Mouse (Mus musculus) natural killer cell, adult 2 months (primary cell): Measurements from ENCODE around the gene Ppp1r14b.

Experiments
- DNase-seq, 2 experiments: peaks; one replicate each; pipeline ENCODE4 v3.0.0; 2022; ENCODE audit warnings: low spot score in 2 of 2

The Ppp1r14b gene

DNA sequence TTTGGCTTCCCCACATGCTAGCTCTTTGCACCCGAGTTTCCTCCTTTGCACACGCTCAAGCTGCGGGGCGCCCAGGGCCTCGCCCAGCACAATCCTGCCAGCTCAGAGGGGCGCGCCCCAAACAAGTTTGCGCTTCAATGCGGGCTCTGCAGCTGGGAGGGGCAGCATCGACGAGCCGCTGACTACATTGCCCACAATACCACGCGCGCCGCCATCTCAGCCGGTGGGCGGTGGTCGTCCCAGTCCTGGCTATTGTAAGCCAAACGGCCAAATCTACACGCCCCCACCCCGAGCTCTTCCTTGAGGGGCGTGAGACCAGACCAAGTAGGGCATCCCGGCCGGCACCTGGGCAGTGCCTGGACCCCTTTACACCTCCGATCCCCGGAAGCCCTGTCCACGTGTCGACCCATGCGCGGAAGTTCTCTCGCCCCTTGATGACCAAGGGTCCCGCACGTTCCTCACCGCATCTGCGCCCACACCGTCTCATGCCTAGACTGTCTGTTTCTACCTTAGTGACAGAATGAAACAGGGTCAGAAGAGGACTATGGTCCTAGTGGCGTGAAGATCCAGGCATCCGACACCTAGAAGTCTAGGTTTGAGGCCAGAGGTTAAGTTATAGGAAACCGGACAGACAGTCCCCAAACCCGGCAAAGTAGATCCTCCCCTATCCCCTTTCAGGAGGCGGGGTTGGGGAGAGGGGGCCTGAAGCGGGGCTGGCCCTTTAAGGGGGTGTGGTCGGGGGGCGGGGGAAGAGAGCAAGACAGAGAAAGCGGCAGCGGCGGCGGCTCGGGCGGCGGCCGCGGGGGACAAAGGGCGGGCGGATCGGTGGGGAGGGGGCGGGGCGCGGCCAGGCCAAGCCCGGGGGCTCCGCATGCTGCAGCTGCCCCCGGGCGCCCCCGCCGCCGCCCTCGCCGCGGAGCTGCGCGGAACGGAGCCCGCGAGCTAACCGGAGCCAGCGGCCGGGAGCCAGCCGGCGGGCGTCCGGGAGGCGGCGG, at the start of gene Ppp1r14b:
TSS of gene Ppp1r14b (plus strand) at position 758 of the 995 bp plus-strand sequence.
- peak; percentile 55 to 75 for DNase-seq

GRCm38 (mm10) chr19:6925307-6925573, 49.5 kb upstream of the Ppp1r14b start, which contains the start of gene Catsperz:
Catsperz (minus strand) TSS chr19:6925380.
- DNase-seq, result no peak

- no peak for DNase-seq
These were observed 49.0 kb upstream of the Ppp1r14b start for GRCm38 (mm10) chr19:6925611-6926329.

DNA sequence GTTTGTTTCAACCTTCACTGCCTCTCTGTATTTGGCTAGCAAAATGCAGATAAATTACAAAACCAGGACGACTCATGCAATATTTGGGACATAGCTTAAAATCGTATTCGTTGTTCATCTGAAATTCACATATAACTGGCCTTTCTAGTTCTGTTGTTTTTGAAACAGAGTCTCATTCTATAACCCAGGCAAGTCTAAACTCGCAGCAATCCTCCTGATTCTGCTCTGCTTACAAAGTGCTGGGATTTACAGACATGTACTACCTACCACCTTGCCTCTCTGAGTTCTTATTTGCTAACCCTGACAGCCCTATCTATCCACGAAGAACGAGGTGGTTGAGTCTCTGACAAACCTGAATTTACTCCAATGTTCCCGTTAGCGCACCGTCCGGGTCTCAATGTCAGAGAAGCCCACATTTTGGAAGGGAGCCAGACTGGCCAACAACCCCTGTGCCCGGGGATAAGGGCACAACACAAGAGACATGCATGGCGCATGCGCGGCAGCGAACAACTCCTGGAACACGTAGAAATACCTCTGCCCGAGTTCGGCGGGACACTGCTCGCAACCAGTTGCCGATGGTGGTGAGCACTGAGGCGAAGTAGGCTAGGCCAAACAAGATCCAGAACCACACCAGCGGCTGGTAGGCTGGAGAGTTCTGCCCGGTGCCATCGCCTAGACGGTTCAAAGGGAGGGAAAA, 48.1 kb upstream of the Ppp1r14b start:
- peak in 1 of 2 experiments; percentile 34 for DNase-seq

DNA sequence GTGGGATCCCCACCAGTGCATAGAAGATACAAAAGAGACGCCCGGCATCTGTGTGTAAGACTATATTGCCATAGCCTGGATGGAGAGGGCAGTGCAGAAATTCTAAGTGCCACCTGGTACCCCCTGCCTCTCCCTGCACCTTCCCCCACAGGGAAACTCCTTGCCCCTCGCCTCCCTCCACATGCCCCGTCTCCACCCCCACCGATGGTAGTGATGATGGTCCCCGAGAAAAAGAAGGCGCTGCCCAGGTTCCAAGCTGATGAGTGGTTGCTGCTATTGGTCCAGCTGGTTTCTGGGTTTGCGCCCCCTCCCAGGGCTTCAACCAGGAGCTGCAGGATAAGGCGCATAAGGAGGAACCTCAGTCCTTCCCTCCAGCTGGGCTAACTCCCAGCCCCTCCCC, 46.7 kb upstream of the Ppp1r14b start:
- DNase-seq, result no peak

DNA sequence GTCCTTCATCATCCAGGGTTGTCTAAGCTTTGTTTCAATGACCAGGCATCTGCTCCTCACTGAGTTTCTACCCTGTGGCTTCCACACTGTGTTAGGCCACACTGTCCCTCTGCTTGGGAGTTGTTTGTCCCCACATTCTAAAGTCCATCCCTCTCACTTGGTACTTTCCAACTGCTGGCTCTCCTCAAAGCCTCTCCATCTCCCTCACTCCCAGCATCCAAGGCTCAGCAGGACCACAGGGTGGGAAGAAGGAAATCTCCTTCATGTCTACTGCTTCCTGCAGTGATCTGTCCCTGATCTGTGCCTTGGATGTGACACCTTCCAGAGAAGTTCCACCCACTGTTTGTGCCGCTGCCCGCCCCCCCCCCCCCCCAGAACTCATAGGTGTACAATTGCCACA, 43.8 kb upstream of the Ppp1r14b start:
- no peak for DNase-seq

DNA sequence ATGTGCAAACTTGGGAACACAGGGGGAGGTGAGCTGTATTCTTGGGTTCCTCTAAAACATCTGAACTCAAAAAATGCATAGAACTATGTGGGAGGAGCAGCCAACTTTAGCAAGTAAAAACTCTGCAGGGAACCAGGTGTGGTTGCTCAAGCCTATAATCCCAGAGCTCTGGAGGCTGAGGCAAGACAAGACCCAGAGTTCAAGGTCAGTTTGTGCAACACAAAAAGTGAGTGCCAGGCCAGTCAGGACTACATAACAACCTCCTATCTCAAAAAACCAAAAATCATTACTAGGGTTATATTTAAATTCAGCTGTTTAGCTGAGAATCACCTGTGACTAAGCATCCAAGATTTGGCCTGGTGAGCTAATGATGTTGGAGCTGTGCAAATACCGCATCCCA, 42.8 kb upstream of the Ppp1r14b start:
- DNase-seq, result no peak

DNA sequence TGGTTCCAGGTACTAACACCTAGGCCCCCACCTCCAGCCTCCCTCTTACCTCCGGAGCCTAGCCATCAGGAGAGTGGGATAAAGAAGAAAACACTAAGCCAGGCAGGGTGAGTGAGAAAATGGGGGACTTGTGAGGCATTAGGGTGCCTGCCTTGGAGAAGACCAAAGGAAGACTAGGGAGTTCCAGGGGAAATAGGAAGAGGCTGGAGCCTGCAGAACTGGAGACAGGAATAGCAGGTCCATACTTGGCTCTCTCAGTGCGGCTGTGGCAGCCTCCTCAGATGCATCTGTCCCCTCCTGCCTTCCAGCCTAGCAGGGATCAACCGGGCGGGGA, 41.7 kb upstream of the Ppp1r14b start:
- DNase-seq, result no peak

DNA sequence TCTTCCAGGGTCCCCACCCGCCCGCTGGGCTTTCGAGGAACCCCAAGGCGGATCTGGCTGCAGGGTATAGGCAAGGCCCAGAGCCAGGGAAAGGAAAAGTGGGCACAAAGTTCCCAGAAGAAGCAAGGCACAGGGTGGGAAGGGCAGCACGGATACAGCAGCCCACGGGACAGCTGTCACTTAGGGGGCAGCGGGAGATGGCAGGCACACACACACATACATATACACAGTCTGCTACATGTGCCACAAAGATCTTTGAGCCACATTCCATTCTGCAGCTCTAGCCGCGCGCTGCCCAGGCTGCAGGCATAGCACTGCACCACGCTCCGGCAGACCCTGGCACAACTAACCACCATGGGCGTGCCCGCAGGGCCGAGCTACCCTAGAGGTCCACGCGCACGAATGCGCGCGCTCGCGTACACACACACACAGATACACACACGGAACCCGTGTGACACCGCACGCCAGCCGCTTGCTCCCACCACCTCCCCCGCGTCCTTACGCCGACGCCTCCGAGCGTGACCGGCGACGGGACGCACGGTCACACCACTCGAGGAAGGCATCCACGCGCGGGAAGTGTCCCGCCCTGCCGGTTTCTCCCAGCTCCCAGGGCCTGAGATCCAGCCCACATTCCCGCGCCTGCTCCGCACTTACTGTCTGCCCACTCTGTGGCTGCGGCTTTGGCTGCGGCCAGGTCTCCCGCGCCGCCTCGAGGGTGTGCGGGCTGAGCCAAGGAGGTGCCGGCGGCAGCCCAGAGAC, 41.2 kb upstream of the Ppp1r14b start:
- peak in 1 of 2 experiments; percentile 32 for DNase-seq

DNA sequence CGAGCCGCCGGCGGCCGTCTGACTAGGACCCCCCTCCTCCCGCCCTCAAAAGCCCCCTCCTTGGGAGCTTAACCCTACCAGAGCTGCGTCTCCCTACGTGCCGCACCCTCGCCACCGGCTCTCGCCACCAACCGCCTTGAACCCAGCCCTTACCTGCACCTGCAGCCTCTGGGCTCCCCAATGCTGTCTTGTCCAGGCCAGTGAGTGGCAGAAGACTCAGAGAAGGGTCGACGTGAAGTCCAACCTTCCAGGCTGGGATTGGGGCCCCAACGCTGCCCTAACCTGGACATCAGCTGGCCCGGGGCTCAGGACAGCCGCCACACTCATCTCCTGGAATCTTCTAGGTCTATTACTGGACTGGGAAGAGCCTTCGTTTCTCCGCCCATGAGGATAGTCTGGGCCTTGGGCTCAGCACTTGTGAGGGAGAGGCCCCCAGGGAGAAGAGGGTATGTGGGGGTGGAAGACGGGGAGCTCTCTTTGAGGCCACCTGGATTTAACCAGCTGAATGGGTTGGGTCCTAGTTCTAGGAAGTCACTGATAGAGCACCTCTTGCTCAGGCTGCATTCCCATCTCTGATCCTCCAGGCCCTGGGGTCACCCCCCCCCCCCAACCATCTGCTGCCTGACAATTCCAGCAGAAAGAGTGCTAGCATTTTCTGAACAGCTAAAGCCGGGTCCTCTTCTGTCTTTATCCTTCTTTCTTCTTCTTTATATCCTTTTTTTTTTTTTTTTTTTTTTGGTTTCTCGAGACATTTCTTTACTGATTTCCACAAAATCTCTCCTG, 40.4 kb upstream of the Ppp1r14b start, which contains the start of gene Kcnk4:
TSS of gene Kcnk4 (minus strand) at position 321 of the 783 bp plus-strand sequence.
- DNase-seq, result no peak

DNA sequence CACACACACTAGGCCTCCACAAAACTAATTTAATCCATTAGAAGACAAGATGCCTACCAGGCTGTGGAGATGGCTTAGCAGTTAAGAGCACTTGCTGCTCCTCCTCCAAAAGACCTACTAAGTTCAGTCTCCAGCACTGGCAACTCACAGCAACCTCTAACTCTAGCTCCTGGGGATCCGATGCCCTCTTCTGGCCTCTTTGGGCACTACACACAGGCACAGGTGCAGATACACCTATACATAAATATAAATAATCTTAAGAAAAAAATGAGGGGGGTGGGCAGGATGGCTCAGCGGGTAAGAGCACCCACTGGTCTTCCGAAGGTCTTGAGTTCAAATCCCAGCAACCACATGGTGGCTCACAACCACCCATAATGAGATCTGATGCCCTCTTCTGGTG, 38.5 kb upstream of the Ppp1r14b start:
- peak in 1 of 2 experiments; percentile 53 for DNase-seq

GRCm38 (mm10) chr19:6937541-6938465, 37.0 kb upstream of the Ppp1r14b start:
- DNase-seq, result no peak

GRCm38 (mm10) chr19:6939106-6940002, 35.4 kb upstream of the Ppp1r14b start:
- no peak for DNase-seq

DNA sequence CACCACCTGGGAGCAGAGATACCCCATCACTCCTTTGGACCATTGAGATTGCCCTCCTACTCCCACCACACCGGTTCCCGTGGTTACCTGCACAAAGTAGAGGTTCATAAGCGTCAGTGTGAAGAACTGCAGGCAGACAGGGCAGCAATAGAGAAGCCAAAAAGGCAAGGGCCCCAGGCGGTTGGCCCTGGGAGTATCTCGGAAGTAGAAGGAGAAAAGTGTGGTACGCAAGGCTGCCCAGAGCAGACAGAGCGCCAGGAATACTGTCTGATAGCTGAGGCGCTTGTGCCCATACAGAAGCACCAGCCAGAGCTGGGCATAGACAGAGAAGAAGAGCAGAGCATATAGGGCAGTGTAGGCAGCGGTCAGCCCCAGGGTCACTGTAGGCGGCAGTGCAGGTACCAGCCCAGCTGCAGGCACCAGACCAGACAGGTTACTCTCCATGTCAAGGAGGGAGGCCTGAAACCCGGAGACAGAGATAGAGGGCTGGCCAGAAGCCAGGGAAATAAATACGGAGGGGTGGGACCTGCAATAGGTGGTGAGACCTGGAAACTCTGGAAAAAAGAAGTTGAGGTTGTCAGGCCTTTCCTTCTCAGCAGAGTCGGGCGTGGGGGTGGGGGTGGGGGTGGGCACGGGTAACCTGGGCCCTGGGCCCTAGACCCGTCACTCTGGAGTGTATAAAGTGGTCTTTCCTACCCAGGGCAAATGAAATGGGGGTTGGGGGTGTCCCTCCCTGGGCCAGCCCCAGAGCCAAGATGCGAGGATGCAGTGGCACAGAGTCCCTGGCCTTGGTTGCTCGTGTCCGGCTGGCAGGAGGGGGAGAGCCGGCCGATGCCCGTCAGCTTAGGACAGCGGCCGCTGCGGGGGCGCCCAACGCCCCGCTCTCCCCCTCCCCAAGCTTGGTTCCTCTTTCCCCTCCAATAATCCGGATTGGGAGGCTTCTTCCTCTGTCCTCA, 34.1 kb upstream of the Ppp1r14b start:
- DNase-seq, result no peak

DNA sequence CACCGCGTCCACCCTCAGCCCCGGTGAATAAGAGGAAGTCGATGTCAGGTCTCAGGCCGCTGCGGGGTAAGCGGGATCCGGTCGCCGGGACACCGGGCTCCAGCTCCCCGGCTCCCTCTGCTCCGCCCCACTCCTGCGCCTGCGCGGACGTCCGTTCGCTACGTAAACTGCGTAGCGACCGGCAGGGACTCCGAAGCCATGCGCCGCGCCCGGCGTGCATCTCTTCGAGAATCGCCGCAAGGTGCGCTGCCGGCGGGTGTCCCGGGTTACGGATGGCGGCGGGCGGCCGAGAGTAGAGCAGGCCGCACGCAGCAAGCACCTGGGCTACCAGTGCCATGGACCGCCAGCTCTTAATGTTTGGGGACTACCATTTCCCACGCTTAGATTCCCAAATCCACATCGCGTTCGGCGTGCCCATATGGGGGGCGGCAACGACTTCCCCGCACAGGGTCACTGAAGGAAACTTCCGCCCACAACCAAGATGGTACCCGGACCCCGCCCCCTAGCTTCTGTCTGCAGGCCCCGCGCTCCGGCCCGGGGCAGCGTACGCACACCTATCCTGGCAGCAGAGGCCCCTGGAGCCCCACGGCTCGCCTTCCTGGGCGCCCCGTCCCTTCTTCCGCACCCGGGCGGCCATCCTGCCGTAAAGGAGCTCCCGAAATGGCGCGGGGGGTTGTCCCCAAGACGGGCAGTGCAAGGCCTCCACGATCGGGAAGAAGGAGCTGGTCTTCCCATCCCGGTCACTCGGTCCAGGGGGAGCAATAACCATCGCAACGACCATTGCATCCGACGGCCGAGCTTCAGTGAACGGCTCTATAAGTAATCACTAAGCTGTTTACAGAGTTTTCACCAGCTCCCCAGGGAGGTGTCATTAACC, 33.2 kb upstream of the Ppp1r14b start, which contains the start of gene Bad:
TSS of gene Bad (plus strand) at position 490 of the 877 bp plus-strand sequence.
- DNase-seq, result peak; percentile 90 to 91

- DNase-seq, result peak; percentile 85 to 87
These were observed 32.5 kb upstream of the Ppp1r14b start, which contains the start of gene Gpr137 for GRCm38 (mm10) chr19:6942249-6942691. Gpr137 (minus strand) TSS chr19:6942480.
